Mouse (Mus musculus) hindbrain, postnatal 0 days (tissue): ENCODE data around the gene Pi4k2a. TPM values are rescaled to one million over a fixed set of nuclear protein-coding genes. Genes with fewer than 3 reads are reported as not detected.
A peak's percentile ranks its signal among the peaks of the same experiment; 100 is the strongest.

Source experiments
- ATAC-seq: fragments of 200-750 bp; cut with Nextera tagmentation; 2 replicates; pipeline ENCODE4 v1.8.0; 2017; ENCODE audit warnings: mild to moderate bottlenecking, moderate TSS enrichment, moderate library complexity
- DNase-seq: peaks from one replicate; pipeline ENCODE4 v3.0.0-alpha.2; 2015; ENCODE audit warnings: low spot score
- H3K27ac ChIP-seq: fragments of 300-500 bp; sonication (generic); 2 replicates; pipeline ENCODE4 v1.5.1; 2014; ENCODE audit warnings: mild to moderate bottlenecking
- H3K27me3 ChIP-seq: fragments of 300-500 bp; sonication (generic); 2 replicates; pipeline ENCODE4 v1.6.1; 2014; ENCODE audit warnings: low read length, mixed read lengths; ENCODE audit not compliant: insufficient read depth
- H3K36me3 ChIP-seq: fragments of 300-500 bp; sonication (generic); 2 replicates; pipeline ENCODE4 v1.6.1; 2014; ENCODE audit warnings: low read length, mixed read lengths; ENCODE audit not compliant: insufficient read depth
- H3K4me1 ChIP-seq: fragments of 300-500 bp; sonication (generic); 2 replicates; pipeline ENCODE4 v1.6.1; 2014; ENCODE audit warnings: antibody characterized with exemption, low read length, mixed read lengths; ENCODE audit not compliant: insufficient read depth
- H3K4me2 ChIP-seq: fragments of 300-500 bp; sonication (generic); 2 replicates; pipeline ENCODE4 v1.6.1; 2014; ENCODE audit warnings: low read depth, mild to moderate bottlenecking, low read length, moderate library complexity, mixed read lengths
- H3K4me3 ChIP-seq: fragments of 300-500 bp; sonication (generic); 2 replicates; pipeline ENCODE4 v1.5.1; 2014; ENCODE audit warnings: low read length
- H3K9ac ChIP-seq: fragments of 300-500 bp; sonication (generic); replicated peaks from 2 replicates; pipeline ENCODE4 v1.6.1; 2014; ENCODE audit warnings: mild to moderate bottlenecking, low read length, moderate library complexity, mixed read lengths
- H3K9me3 ChIP-seq: fragments of 300-500 bp; sonication (generic); 2 replicates; pipeline ENCODE4 v1.6.1; 2016; ENCODE audit warnings: low read length, mixed read lengths
- CTCF ChIP-seq: IDR thresholded peaks from 2 replicates; pipeline ENCODE4 v1.5.1; 2016; ENCODE audit warnings: antibody characterized with exemption, control low read depth, low read depth
- WGBS: fragments of 180-500 bp; shearing (Covaris S2); extraction: QIAGEN DNeasy Blood & Tissue Kit; methylation state at CpG from one replicate; pipeline ENCODE4 v1.1.7; 2014; 5-methylcytosine and 5-hydroxymethylcytosine counted together
- polyA plus RNA-seq: library from polyadenylated mRNA; unstranded; fragments of >200 nt; fragmentation: Nextera tagmentation; extraction: Ambion mirVana; gene quantifications from 2 replicates; pipeline ENCODE4 v1.2.1, GENCODE M21; 2015
- total RNA-seq: library from RNA; depleted of rRNA; stranded (reverse); fragments of >200 nt; gene quantifications from 2 replicates; pipeline ENCODE4 v1.2.3, GENCODE M21; 2014

The Pi4k2a gene
- total and polyA plus RNA-seq, 2 experiments from 2014 or later = 21.7 to 36.4 TPM

DNA sequence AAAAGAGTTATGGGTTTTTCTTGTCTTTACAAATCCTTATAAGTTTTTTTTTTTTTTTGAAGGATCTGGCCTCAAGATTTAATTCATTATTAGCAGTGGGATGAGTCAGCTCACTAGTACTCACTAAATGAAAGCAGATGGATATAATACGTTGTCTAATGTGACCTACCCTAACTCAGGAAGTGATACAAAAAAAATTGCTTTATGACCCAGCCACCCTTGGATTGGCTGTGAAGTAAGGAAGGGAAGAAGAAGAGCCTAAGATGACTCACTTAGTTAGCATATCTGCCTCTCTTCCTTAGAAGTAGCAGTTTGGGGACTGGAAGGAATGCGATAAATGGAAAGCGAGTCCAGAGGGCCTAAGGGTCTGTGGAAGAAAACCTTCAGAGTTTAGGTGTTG lies 9.1 kb downstream of the Pi4k2a start:
- Histone ChIP-seq H3K9me3 (no peaks in the 10 kb centered on the region), H3K27ac (no peak overlapping the region), H3K4me1 (no peaks in the 10 kb centered on the region), H3K4me3 (no peak overlapping the region), H3K9ac (no peak overlapping the region), H3K36me3 (peaks cover 15% of the 10 kb centered on the region; the same call in 1 of the 2 replicates), H3K4me2 (no peak overlapping the region), H3K27me3 (no peaks in the 10 kb centered on the region)
- ATAC-seq = no peak
- 91% methylated on average over 3 of the region's 3 CpGs for WGBS
- no peak for DNase-seq
- no peak for TF ChIP-seq CTCF

DNA sequence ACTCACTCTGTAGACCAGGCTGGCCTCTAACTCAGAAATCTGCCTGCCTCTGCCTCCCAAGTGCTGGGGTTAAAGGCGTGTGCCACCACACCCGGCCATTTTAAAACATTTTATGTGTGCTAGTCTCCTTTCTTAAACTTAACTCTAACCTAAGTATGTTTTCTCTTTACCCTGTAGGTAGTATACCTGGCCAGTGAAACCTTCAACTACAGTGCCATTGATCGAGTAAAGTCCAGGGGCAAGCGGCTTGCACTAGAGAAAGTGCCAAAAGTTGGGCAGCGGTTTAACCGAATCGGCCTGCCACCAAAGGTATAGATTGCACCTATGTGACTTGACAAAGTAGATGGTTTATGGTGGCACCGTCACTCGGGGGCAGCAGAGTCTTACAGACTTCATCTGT lies 14.4 kb downstream of the Pi4k2a start:
- no peak overlapping the region for H3K4me3 ChIP-seq
- no peak overlapping the region for H3K27ac ChIP-seq
- peaks cover 36% of the 10 kb centered on the region for H3K36me3 ChIP-seq
- no peak overlapping the region for H3K9ac ChIP-seq
- WGBS = 97% methylated on average over 9 of the region's 9 CpGs
- no peak for TF ChIP-seq CTCF
- H3K27me3 ChIP-seq = no peaks in the 10 kb centered on the region
- DNase-seq (no peak), ATAC-seq (no peak)
- H3K4me1 ChIP-seq = no peaks in the 10 kb centered on the region
- no peak overlapping the region for H3K4me2 ChIP-seq
- H3K9me3 ChIP-seq = no peaks in the 10 kb centered on the region

DNA sequence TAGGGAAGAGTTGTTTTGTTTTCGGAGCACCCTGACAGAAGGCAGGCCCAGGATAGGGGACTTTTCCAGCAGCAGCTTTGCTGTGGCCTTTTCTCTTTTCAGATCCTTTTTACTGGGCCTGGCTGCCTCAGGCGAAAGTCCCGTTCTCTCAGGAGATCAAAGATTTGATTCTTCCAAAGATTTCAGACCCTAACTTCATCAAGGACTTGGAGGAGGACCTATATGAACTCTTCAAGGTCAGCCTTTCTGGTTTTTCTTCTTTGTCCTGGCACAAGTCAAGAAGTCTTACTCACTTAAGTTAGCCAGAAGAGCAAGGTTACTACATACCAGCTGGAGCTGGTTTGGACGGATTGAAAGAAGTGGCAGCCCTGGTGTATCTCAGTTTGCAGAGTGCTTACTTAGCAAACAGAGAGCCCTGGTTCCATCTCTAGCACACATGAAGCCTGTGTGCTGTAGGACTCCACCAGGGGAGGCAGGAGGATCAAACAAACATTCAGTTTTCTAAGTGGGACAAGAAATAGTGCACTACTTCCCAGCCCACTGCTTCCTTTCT lies 25.6 kb downstream of the Pi4k2a start:
- no peak for ATAC-seq
- DNase-seq = no peak
- Histone ChIP-seq H3K4me2 (no peak overlapping the region), H3K9me3 (no peaks in the 10 kb centered on the region), H3K4me3 (no peak overlapping the region), H3K27ac (no peak overlapping the region), H3K27me3 (no peaks in the 10 kb centered on the region), H3K36me3 (peaks cover 37% of the 10 kb centered on the region), H3K4me1 (no peaks in the 10 kb centered on the region), H3K9ac (no peak overlapping the region)
- 93% methylated on average over 4 of the region's 4 CpGs for WGBS
- no peak for TF ChIP-seq CTCF

DNA sequence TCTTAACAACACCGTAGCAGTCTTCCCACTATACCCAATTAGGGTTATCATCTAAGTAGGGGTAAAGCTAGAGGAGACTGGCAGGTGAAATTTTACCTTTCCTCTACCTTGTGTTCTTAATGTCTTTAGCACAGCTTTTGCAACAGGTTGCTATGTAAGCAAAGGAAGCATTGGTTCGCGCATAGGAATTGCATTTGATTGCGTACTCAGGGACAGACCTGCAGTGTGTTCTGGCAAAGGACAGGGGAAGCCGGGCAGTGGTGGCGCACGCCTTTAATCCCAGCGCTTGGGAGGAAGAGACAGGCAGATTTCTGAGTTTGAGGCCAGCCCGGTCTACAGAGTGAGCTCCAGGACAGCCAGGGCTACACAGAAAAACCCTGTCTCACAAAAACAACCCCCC lies 27.9 kb downstream of the Pi4k2a start:
- 96% methylated on average over 9 of the region's 9 CpGs for WGBS
- H3K4me3 ChIP-seq = no peak overlapping the region
- H3K27ac ChIP-seq = no peak overlapping the region
- H3K27me3 ChIP-seq = no peaks in the 10 kb centered on the region
- no peaks in the 10 kb centered on the region for H3K9me3 ChIP-seq
- TF ChIP-seq CTCF = no peak
- DNase-seq = no peak
- no peak for ATAC-seq
- H3K36me3 ChIP-seq = peaks cover 51% of the 10 kb centered on the region
- H3K4me1 ChIP-seq = no peaks in the 10 kb centered on the region
- H3K9ac ChIP-seq = no peak overlapping the region
- H3K4me2 ChIP-seq = no peak overlapping the region

DNA sequence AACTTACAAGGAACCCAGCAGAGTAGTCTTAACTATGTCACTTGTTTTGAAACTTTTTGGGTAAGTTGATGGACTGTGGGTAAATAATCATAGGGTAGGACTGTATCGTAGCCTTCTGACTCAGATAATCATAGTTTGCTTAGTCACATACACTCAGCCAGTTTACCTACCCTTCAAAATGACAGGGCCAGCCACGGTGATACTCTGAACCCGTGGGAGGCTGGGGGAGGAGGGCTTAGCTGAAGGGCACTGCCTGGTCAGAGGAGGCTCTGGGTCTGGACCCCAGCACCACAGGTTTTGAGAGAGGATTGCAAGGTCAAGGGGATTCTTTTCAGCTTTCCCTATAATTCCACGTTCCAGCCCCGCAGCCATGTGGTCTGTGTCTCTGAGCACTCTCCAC lies 28.3 kb downstream of the Pi4k2a start:
- ATAC-seq = no peak
- Histone ChIP-seq H3K4me3 (no peak overlapping the region), H3K9me3 (no peaks in the 10 kb centered on the region), H3K36me3 (peaks cover 54% of the 10 kb centered on the region), H3K9ac (no peak overlapping the region), H3K27me3 (no peaks in the 10 kb centered on the region), H3K27ac (no peak overlapping the region), H3K4me2 (no peak overlapping the region), H3K4me1 (no peaks in the 10 kb centered on the region)
- WGBS = 88% methylated on average over 5 of the region's 5 CpGs
- no peak for TF ChIP-seq CTCF
- no peak for DNase-seq

DNA sequence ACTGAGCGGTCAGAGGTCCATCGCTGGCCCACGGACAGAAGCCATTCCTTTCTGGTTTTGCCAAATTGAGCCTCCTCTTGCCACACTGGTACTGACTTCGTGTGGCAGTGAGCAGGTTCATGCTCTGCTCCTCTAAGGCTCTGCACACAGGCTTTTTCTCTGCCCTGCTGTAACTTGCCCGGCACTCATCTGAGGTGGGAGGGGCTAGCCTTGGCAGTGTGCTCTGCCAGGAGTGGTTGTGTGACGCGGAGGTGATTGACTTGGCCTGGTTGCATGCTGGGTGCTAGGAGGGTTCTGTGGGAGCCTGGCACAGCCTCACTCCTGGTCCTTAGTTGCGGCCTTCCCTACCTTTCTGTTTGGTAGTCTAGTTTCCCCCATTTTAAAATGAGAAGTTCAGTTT lies 30.2 kb downstream of the Pi4k2a start:
- no peaks in the 10 kb centered on the region for H3K9me3 ChIP-seq
- H3K27ac ChIP-seq = no peak overlapping the region
- no peak overlapping the region for H3K9ac ChIP-seq
- TF ChIP-seq CTCF = no peak
- ATAC-seq (no peak), DNase-seq (no peak)
- 89% methylated on average over 8 of the region's 8 CpGs for WGBS
- H3K4me2 ChIP-seq = no peak overlapping the region
- no peaks in the 10 kb centered on the region for H3K27me3 ChIP-seq
- H3K36me3 ChIP-seq = peaks cover 43% of the 10 kb centered on the region
- no peaks in the 10 kb centered on the region for H3K4me1 ChIP-seq
- H3K4me3 ChIP-seq = no peak overlapping the region

DNA sequence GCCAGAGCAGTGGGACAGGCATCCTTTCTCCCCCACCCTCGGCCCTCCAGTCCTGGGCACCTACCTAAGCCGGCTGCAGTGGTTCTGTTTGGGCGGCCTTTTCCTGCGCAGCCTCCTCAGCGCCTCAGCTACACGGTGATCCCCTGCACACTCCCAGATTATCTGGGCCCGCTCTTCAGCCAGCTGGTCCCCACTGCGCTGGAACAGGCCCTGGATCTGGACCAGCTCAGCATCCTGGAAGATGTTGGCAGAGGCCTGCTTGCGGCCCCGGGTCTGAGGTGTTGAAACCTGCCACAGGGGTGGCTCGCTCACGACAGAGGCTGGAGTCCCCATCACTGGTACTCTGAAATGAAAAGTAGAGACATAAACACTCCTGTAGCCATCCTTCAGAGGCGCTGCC lies 34.4 kb downstream of the Pi4k2a start:
- Histone ChIP-seq H3K27me3 (no peaks in the 10 kb centered on the region), H3K36me3 (peaks cover 18% of the 10 kb centered on the region), H3K27ac (no peak overlapping the region), H3K4me3 (no peak overlapping the region), H3K4me2 (no peak overlapping the region), H3K4me1 (peaks cover 14% of the 10 kb centered on the region), H3K9ac (no peak overlapping the region), H3K9me3 (no peaks in the 10 kb centered on the region)
- peak; percentile 25 for DNase-seq
- ATAC-seq = no peak
- TF ChIP-seq CTCF = no peak
- WGBS = 73% methylated on average over 13 of the region's 13 CpGs
